Mouse (Mus musculus) large intestine, adult 2 months (tissue): ENCODE data around the gene Znhit2. TPM values are rescaled to one million over a fixed set of nuclear protein-coding genes. Genes with fewer than 3 reads are reported as not detected.

Source experiments
- DNase-seq: peaks from one replicate; pipeline ENCODE4 v3.0.0-alpha.2; 2012; ENCODE audit warnings: low read depth, low spot score
- WGBS: fragments of 180-500 bp; shearing (Covaris S2); methylation state at CpG from one replicate; pipeline ENCODE4 v1.1.7; 2018; 5-methylcytosine and 5-hydroxymethylcytosine counted together
- polyA plus RNA-seq: library from polyadenylated mRNA; depleted of rRNA; stranded (reverse); fragments of >200 nt; gene quantifications from 2 replicates; pipeline ENCODE4 v1.2.3, GENCODE M21; 2012

Znhit2 gene
- polyA plus RNA-seq, 1 experiment = 34.9 TPM

- no peak for DNase-seq
- WGBS = 69% methylated on average over 4 of the region's 4 CpGs
Observed at GRCm38 (mm10) chr19:6068951-6069350, 8.0 kb downstream of the Znhit2 start.

- 90% methylated on average over 10 of the region's 10 CpGs for WGBS
- no peak for DNase-seq
Observed at GRCm38 (mm10) chr19:6069851-6070250, 8.9 kb downstream of the Znhit2 start.

GRCm38 (mm10) chr19:6070571-6071250 is 9.7 kb downstream of the Znhit2 start:
- WGBS = 91% methylated on average over 31 of the region's 31 CpGs
- no peak for DNase-seq

- DNase-seq = no peak
- WGBS = 92% methylated on average over 19 of the region's 19 CpGs
Observed at GRCm38 (mm10) chr19:6071261-6071660, 10.3 kb downstream of the Znhit2 start.

GRCm38 (mm10) chr19:6073889-6074288 is 12.9 kb downstream of the Znhit2 start:
- DNase-seq = no peak
- WGBS = 87% methylated on average over 5 of the region's 5 CpGs

GRCm38 (mm10) chr19:6076564-6077393 is 15.8 kb downstream of the Znhit2 start, which contains the start of gene Vps51:
Gene Vps51 (minus strand): TSS chr19:6077231.
- DNase-seq = peak; percentile 89
- under 1% methylated on average over 33 of the region's 33 CpGs for WGBS

- 89% methylated on average over 12 of the region's 12 CpGs for WGBS
- DNase-seq = no peak
Observed at GRCm38 (mm10) chr19:6079983-6080480, 19.0 kb downstream of the Znhit2 start, which contains the start of gene Tmem262. Gene Tmem262 (plus strand): TSS chr19:6080033.

GRCm38 (mm10) chr19:6082156-6082555 is 21.2 kb downstream of the Znhit2 start, which contains the start of gene Gm28374:
Gene Gm28374 (minus strand): TSS chr19:6082256.
- no peak for DNase-seq
- WGBS = 87% methylated on average over 9 of the region's 9 CpGs

GRCm38 (mm10) chr19:6084478-6085248 is 23.7 kb downstream of the Znhit2 start, which contains the start of the genes Zfpl1 and Cdca5:
Gene Zfpl1 (minus strand): TSS chr19:6084956.
Gene Cdca5 (plus strand): TSS chr19:6084983.
- peak; percentile 94 for DNase-seq
- under 1% methylated on average over 58 of the region's 58 CpGs for WGBS

- DNase-seq = peak; percentile 44
- under 1% methylated on average over 17 of the region's 17 CpGs for WGBS
Observed at GRCm38 (mm10) chr19:6085417-6085879, 24.5 kb downstream of the Znhit2 start.

GRCm38 (mm10) chr19:6088841-6089240 is 27.8 kb downstream of the Znhit2 start:
- WGBS = 71% methylated on average over 13 of the region's 13 CpGs

GRCm38 (mm10) chr19:6094119-6094518 is 33.1 kb downstream of the Znhit2 start, which contains the start of gene AC131692.1:
Gene AC131692.1 (plus strand): TSS chr19:6094419.
- no peak for DNase-seq
- WGBS = 93% methylated on average over 7 of the region's 7 CpGs

More at GRCm38 (mm10) chr19:6088841-6089240, 27.8 kb downstream of the Znhit2 start:
- DNase-seq = no peak

GRCm38 (mm10) chr19:6097847-6098246 is 36.9 kb downstream of the Znhit2 start:
- 82% methylated on average over 3 of the region's 3 CpGs for WGBS
- no peak for DNase-seq

GRCm38 (mm10) chr19:6101186-6101585 is 40.2 kb downstream of the Znhit2 start:
- no peak for DNase-seq
- 78% methylated on average over 6 of the region's 6 CpGs for WGBS

GRCm38 (mm10) chr19:6102169-6102853 is 41.3 kb downstream of the Znhit2 start:
- WGBS = 71% methylated on average over 6 of the region's 6 CpGs
- no peak for DNase-seq

GRCm38 (mm10) chr19:6104476-6104875 is 43.5 kb downstream of the Znhit2 start:
- 15% methylated on average over 4 of the region's 4 CpGs for WGBS
- no peak for DNase-seq

GRCm38 (mm10) chr19:6105586-6105985 is 44.6 kb downstream of the Znhit2 start, which contains the start of gene Naaladl1:
Gene Naaladl1 (plus strand): TSS chr19:6105782.
- WGBS = 41% methylated on average over 7 of the region's 7 CpGs

More at GRCm38 (mm10) chr19:6105586-6105985, 44.6 kb downstream of the Znhit2 start, which contains the start of gene Naaladl1:
- DNase-seq = no peak
